Mouse (Mus musculus) kidney, adult 2 months (tissue): Measurements from ENCODE around the gene Dclk3.

ENCODE experiments used
- CTCF ChIP-seq: fragments of 200-500 bp; conservative IDR thresholded peaks from 2 replicates; pipeline ENCODE4 v1.5.1; 2011; ENCODE audit warnings: low read depth, mild to moderate bottlenecking, control low read depth, low read length, moderate library complexity, mixed read lengths; ENCODE audit not compliant: insufficient read depth, insufficient read length
- POLR2A ChIP-seq: fragments of 200-500 bp; IDR thresholded peaks from one replicate; pipeline ENCODE4 v1.6.1; 2011; ENCODE audit warnings: low read depth, low read length, control low read depth

- TF ChIP-seq CTCF (no peak), POLR2A (no peak)
Observed at GRCm38 (mm10) chr9:111522226-111522625, 83.3 kb downstream of the Dclk3 start.
